Mouse (Mus musculus) cerebellum, postnatal 10 days (tissue): Measurements from ENCODE around the gene Camk1d.
"Not testable (repeated sequence)": the region's sequence is repeated elsewhere in the genome, so short reads cannot be mapped to it uniquely, and the experiment has no call there.

Source experiments
- DNase-seq, 2 experiments: peaks; one replicate each; pipeline ENCODE4 v3.0.0; 2021; ENCODE audit warnings: mixed read lengths in 2 of 2

The Camk1d gene

DNA sequence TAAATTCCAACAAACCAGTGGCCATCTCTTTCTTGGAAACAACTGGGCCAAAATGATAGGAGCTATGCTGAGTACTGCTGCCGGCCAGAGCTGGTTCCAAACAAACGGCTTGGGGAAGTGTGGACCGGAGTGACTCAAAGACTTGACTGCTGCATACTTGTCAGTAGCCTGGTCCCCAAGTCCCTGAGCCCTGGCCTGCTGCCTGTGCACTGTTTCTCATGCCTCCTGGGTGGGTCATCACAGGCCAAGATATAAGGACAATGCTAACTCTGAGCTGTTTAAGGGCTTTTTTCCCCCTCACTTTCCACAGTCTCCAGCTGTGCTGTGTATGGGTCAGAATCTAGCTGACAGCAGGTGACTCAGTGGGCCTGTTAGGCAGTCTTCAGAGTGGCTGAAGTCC is 409.2 kb downstream of the Camk1d start:
- DNase-seq: no peak

DNA sequence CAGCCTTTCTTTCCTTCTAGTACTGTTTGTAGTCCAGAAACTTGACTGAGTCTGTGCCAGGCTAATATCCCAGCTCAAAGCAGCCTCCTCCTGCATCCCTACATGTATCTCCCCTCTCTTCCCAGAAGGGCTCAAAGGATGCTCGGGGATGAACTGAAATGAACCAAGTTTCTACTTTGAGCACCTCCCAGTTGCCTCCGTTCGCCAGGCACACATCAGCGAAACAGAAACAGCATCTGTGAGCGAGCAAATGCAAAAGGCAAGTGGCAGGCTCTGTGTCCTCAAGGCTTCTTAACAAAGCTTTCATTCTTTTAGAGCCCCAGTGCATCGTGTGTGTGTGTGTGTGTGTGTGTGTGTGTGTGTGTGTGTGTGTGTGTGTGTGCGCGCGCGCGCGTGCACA is 409.9 kb downstream of the Camk1d start:
- DNase-seq: no peak

DNA sequence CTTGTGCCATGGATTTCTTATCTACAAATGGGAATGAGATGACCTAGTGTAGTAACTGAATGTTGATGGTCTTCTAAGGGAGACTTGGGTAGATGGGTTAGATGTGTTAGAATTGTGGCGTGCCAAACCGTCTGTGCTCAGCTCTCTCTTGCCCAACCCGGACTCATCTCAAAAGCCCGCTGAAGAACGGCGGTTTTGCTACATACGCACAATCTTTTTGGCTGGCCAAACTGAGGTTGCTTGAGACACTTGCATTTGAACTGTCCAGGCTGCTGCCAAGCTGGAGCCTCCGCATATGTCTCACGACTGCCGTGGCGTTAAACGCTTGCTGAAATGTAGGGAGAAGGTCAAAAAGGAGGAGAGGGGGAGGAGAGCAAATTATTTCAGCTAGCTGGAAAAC is 413.0 kb downstream of the Camk1d start:
- no peak for DNase-seq

DNA sequence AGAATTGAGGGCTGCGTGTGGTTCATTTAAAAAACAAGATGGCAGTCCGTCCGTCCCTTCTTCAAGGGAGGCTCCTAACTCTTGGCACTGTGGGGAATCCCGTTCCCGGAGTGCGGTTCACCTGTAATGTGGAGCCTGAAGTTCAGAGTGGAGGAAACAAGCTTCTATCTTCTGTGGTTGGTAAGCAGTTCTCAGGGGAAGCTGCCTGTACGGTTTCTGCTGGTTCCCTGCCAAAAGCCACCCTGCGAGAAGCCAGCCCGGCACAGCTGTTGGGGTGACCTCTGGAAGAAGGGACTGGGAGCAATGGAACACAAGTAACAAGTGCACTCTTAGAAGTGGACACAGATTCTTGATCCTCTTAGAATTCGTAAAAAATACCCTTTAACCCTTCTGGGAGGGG is 416.2 kb downstream of the Camk1d start:
- no peak for DNase-seq

DNA sequence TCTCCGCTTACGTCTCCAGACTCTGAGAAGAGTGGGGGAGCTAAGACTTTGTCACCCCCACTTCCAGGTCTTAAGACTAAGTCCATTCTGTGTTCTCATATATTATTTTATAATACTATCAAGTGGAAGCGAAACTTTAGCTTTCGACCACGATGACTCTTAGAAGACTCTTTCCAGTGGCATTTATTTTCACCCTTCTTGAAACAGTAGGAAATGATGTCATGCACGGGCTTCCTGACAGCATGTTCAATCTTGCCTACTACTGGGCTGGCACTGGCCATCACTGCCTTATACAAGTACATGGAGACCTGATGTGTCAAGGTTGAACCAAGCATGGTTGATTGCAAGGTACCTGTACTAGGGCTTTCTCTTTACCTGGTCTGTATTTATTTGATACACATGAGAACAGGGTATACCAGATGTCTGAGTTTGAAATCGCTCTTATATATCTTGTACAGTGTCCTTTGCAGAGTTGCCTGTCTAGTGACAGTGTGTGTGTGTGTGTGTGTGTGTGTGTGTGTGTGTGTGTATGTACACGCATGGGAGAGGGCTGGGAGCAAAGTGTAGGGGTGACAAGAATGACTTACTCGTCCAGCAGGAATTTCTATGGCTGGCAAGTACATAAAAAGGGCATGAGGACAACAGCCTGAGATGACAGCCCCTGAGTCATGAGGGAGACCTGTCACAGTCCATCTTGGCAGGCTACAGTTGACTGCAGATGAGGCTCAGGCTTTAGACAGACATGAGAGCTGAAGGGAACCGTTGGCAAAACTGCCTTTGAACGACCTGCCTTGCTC is 417.4 kb downstream of the Camk1d start:
- no peak for DNase-seq

DNA sequence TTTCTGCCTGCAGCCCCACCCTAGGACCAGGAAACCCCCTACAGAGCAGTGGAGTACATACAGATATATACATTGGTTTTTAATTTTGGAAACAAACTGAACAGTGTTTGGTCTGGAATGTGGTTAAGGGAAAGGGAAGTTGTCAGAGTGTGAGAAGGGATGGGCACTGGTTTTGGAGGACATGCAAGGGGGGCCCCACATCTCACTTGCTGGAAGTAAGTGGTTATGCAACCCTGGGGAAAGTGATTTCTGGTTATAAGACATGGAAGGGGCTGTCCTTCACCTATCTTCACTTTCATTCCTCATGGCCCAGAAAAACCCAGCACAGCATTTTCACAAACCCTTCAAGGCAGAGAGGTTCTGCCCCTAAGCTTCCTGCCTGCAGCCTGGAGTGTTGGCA is 419.2 kb downstream of the Camk1d start:
- DNase-seq: no peak

DNA sequence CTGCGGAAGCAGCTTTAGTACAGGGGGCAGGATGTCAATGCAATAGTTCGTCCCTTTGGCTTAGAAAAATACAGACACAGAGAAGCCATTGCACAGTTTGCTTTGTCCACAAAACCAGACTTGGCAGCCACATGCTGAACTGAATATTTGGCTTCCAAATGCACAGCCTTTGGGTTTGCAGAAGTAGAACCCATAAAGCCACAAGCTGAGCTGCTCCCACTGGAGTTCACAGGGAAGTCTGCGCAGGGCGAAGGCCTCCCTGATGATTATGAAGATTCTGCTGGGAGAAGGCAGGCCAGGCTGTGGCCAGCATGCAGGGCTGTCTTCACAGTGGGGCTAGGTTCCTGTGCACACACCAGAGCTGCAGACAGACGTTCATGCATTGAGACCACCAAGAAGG is 419.9 kb downstream of the Camk1d start:
- DNase-seq: no peak

DNA sequence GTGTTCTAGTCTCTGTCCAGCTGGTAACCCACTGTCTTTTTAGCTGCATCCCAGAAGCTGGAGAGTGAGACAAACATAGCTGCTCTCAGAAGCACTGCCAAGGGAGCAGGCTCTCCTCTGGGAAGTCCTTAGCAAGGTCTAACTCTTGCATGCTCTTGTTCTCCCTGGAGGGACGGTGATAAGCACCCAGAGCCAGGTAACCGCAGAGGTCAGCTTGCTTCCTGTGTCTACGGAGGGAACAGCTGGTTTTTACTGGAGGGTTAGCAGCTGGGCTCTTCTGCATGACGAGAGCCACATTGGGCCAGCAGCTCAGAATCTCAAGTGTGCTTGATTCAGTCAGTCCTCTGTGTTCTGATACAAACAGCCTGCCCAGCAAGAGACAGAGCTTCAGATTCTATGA is 425.7 kb downstream of the Camk1d start:
- DNase-seq: no peak

DNA sequence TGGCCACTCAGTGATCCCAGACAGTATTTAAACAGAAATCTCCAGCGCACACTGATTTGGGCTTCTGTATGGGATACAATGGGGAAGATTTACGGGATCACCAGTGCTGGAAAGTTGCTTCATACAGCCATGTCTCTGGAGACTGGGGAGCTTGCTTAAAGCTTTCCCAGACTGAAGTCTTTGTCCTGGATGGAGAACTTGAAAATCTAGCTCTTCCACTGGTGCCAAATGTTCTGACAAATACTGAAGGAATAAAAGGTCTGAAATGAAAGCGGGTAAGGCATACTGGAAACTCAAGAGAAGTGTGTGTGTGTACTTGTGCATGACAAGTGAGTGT is 427.3 kb downstream of the Camk1d start:
- no peak for DNase-seq

DNA sequence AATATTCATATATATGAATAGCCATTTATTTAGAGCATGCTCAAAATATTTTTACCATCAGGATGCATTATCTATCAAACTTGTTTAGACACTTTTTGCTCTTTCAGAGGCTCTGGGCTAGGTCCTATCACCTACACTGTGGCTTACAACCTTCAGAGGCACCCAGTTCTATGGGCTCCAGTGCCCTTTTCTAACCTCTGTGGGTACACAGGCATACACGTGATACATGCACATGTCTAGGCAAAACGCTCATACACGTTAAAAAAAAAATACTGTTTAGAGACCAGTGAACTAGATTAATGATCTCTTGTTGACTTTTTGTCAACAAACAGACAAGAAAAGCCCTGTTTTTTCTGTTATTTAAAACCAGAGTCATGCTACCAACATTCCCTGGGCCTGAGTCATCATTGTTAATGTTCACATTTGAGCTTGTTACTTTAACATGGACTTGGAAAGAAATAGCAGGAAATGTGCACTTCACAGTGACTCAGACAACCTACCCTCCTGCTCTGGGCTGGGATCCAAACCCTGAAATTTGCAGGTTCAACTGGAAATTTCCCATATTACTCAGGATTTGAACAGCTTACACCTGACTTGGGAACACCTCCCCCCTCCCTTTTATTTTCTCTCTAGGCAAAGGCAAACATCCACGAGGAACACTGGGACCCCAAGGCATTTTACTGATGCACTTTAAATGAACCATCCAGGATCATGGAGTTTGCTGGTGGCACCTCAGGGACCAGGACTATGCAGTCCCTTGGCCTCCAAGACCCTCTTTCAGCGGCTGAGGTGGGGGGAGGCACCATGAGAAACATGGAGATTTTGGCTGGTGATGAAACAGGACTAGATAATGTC is 427.9 kb downstream of the Camk1d start:
- peak; percentile 51 to 59 for DNase-seq

DNA sequence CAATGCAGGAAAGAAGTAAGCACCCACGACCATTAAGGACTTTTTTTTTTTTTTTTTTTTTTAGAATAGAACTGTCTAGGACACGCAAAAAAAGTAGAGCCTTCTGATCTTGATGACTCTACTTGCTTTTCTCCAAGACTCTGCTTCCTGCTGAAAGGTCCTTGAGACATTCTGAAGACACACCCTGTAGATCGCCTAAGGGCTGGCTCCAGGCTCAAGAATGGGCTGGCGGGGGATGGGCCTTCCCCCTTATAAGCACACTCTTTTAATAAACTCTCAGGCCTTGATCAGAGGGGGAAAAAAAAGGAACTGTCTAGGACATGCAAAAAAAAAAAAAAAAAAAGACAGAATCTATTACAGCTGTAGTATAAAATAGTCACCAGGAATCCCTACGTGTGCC is 430.0 kb downstream of the Camk1d start:
- DNase-seq: no peak

DNA sequence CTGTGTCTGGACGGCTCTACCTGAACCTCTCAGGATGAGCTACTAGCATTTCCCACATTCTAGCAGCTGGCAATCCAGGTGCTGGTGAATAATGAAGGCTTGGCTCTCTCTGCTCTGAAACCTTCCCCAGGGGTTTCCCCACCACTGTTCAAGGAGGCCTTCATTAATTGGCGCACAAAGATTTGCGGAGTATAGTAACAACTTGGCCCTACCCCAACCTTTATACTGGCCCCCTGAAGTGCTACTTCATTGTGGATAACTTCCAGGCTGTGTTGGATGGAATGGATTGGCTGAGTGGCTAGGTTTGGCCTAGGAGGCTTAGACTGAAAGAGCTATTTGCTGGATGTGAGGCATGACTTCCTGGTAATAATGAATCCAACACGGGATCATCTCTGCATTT is 431.7 kb downstream of the Camk1d start:
- no peak for DNase-seq

DNA sequence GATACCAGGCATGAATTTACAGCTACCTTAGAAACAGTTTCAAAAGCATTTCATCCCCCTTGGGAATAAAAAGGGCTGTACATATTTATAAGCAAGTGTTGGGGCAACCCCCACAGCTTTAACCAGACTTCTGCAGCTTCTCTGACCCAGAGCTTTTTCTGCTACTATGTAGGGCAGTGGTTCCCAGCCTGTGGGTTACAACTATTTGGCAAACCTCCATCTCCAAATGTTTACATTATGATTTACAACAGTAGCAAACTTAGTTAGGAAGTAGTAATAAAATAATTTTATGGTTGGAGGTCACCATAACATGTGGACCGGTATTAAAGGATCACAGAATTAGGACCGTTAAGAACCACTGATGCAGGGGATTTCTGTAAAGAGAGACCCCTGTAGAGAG is 446.3 kb downstream of the Camk1d start:
- DNase-seq: no peak

DNA sequence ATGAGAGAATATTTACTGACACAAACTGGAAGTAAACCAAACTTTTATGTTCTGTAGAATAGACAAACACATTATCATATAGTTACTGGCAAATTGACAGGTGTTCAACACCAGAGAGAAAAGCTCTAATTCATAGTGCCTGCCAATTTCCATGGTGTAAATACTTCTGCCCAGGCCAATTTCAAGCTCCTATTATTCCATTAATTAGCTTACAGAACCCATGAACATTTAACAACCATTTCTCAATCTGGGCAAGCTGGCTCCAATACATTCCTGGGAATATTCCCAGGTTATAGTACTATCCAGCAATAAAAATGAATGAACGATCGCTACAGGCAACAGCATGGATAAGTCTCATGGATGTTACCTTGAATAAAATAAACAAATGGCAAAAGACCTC is 452.0 kb downstream of the Camk1d start:
- no peak for DNase-seq

DNA sequence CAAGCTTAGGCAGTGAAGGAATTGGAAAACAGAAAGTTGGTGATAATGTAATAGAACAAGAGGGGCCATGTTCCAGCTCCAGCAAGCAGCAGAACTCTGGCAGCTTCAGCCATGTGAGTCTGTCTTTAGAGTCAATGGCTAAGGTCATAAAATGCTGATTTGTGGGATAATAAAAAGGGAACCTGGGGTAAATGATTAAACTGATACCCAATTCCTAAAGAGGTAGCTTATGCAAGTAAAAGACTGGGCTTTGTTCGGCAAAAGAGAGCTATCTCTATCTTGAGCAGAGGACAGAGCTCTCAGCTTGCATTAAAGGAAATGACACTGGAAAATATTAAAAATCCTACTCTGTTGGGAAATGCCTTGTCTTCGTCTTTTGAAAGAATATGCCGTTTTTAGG is 456.1 kb downstream of the Camk1d start:
- no peak for DNase-seq

DNA sequence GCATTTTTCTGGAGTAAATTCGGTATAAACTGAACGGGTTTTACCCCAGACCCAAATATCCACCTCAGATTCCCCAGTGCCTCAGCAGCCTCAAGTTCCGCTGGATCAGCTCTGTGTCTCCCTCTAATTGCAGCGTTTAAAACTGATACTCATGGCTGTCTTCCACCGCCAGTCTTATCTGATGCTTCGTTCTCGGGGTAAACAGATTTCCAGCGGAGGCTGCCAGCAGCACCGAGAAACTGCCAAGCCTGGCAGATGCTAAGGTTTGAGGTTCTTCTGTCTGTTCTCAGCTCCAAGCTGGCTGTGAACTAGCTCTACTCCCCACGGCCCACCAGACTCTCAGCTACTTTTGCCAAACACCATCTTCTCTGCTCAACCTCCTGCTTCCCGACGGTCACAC is 464.3 kb downstream of the Camk1d start:
- peak; percentile 91 to 94 for DNase-seq

DNA sequence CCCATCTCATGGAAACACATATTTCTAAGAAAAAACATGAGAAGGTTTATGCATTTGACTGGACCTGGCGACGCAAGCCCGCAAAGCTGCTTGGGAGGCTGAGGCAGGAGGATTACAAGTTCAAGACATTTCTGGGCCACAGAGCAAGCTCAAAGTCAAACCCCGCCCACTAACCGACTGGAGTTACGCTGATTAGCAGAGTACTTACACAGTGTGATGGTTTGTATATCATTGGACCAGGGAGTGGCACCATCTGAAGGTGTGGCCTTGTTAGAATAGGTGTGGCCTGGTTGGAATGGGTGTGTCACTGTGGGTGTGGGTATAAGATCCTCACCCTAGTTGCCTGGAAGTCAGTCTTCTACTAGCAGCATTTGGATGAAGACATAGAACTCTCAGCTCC is 465.1 kb downstream of the Camk1d start:
- not testable (repeated sequence) for DNase-seq
